Mouse (Mus musculus) limb, embryonic 10.5 days (tissue): ENCODE data around the gene Pla1a. TPM values are rescaled to one million over a fixed set of nuclear protein-coding genes. Genes with fewer than 3 reads are reported as not detected.
"Not testable (repeated sequence)": the region's sequence is repeated elsewhere in the genome, so short reads cannot be mapped to it uniquely, and the experiment has no call there.

ENCODE experiments used
- DNase-seq: peaks from one replicate; pipeline ENCODE4 v3.0.0-alpha.2; 2017; ENCODE audit warnings: low spot score
- H3K27ac ChIP-seq: fragments of 300-500 bp; sonication (generic); 2 replicates; pipeline ENCODE4 v1.5.1; 2016; ENCODE audit warnings: mild to moderate bottlenecking
- H3K27me3 ChIP-seq: fragments of 300-500 bp; sonication (generic); 2 replicates; pipeline ENCODE4 v1.6.1; 2016; ENCODE audit warnings: low read depth, mild to moderate bottlenecking; ENCODE audit not compliant: poor library complexity, severe bottlenecking
- H3K36me3 ChIP-seq: fragments of 300-500 bp; sonication (generic); 2 replicates; pipeline ENCODE4 v1.6.1; 2016; ENCODE audit warnings: mild to moderate bottlenecking, moderate library complexity
- H3K4me1 ChIP-seq: fragments of 300-500 bp; sonication (generic); 2 replicates; pipeline ENCODE4 v1.6.1; 2016
- H3K4me3 ChIP-seq: fragments of 300-500 bp; sonication (generic); 2 replicates; pipeline ENCODE4 v1.5.1; 2016; ENCODE audit warnings: mild to moderate bottlenecking, moderate library complexity
- H3K9me3 ChIP-seq: fragments of 300-500 bp; sonication (generic); replicated peaks from 2 replicates; pipeline ENCODE4 v1.6.1; 2016; ENCODE audit warnings: mild to moderate bottlenecking
- WGBS: fragments of 180-500 bp; shearing (Covaris S2); methylation state at CpG from one replicate; pipeline ENCODE4 v1.1.7; 2016; 5-methylcytosine and 5-hydroxymethylcytosine counted together
- polyA plus RNA-seq: library from polyadenylated mRNA; unstranded; fragments of >200 nt; fragmentation: Nextera tagmentation; extraction: Ambion mirVana; gene quantifications from 2 replicates; pipeline ENCODE4 v1.2.1, GENCODE M21; 2016

Pla1a gene
- polyA plus RNA-seq, 1 experiment from 2014 or later: 0.11 TPM

GRCm38 (mm10) chr16:38454533-38455254 lies 21.7 kb upstream of the Pla1a start:
- no peak for DNase-seq
- peaks cover 19% of the 10 kb centered on the region for H3K4me1 ChIP-seq
- no peaks in the 10 kb centered on the region for H3K9me3 ChIP-seq
- H3K27me3 ChIP-seq: no peaks in the 10 kb centered on the region
- H3K4me3 ChIP-seq: no peak overlapping the region
- peaks cover 11% of the 10 kb centered on the region for H3K36me3 ChIP-seq
- no peak overlapping the region for H3K27ac ChIP-seq
- WGBS: 82% methylated on average over 11 of the region's 11 CpGs

DNA sequence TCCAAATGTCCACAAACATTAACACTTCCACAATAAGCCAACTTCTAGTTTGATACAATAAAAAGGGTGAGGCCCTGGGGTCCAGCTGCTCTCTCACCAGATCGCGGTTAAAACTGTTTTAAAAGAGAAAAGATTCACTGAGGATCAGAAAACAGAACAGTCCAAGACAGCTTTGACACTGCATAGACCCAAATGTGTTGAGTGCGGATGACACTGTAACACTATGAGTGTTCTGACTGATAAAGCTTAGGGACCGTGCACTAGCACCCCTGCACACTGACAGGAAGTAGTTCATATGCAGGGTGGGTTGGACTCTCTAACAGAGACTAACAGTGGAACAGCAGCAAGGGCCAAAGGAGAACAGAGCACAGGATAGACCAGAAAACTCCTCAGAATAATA lies 21.0 kb upstream of the Pla1a start:
- DNase-seq: no peak
- Histone ChIP-seq H3K4me1 (peaks cover 19% of the 10 kb centered on the region), H3K36me3 (peaks cover 19% of the 10 kb centered on the region), H3K27me3 (no peaks in the 10 kb centered on the region), H3K9me3 (no peaks in the 10 kb centered on the region), H3K27ac (no peak overlapping the region), H3K4me3 (no peak overlapping the region)
- WGBS: 95% methylated on average over 4 of the region's 4 CpGs

DNA sequence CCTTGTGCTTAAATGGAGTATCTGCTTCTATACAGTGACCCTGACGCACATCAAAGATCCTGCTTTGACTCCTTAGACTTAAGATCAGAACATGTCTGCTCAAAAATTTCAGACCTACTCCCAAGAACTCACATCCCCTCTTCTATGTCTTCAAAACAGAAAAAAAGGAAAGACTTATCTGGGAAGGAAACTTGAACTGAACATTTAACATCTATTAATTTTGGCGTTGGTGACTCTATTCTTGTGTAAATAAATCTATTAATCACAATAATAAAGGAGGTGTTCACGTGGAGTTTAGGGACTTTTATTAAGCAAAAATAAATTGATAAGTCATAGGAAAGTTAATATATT lies 20.2 kb upstream of the Pla1a start:
- peaks cover 27% of the 10 kb centered on the region for H3K36me3 ChIP-seq
- H3K27me3 ChIP-seq: no peaks in the 10 kb centered on the region
- WGBS: 36% methylated on average over 3 of the region's 3 CpGs
- peaks cover 19% of the 10 kb centered on the region for H3K4me1 ChIP-seq
- peak overlapping the region; percentile 98 for H3K27ac ChIP-seq
- no peaks in the 10 kb centered on the region for H3K9me3 ChIP-seq
- H3K4me3 ChIP-seq: peak overlapping the region; percentile 86
- no peak for DNase-seq

GRCm38 (mm10) chr16:38452442-38453202 lies 19.7 kb upstream of the Pla1a start, which contains the start of gene Adprh:
Adprh (minus strand) TSS chr16:38452703.
- H3K4me3 ChIP-seq: peak within 1 kb of the TSS; percentile 86
- H3K36me3 ChIP-seq: peaks cover 32% of the 10 kb centered on the region
- H3K27me3 ChIP-seq: no peaks in the 10 kb centered on the region
- under 1% methylated on average over 59 of the region's 61 CpGs for WGBS
- H3K9me3 ChIP-seq: no peaks in the 10 kb centered on the region
- peak within 1 kb of the TSS; percentile 98 for H3K27ac ChIP-seq
- peak; percentile 92 for DNase-seq
- peaks cover 19% of the 10 kb centered on the region for H3K4me1 ChIP-seq

DNA sequence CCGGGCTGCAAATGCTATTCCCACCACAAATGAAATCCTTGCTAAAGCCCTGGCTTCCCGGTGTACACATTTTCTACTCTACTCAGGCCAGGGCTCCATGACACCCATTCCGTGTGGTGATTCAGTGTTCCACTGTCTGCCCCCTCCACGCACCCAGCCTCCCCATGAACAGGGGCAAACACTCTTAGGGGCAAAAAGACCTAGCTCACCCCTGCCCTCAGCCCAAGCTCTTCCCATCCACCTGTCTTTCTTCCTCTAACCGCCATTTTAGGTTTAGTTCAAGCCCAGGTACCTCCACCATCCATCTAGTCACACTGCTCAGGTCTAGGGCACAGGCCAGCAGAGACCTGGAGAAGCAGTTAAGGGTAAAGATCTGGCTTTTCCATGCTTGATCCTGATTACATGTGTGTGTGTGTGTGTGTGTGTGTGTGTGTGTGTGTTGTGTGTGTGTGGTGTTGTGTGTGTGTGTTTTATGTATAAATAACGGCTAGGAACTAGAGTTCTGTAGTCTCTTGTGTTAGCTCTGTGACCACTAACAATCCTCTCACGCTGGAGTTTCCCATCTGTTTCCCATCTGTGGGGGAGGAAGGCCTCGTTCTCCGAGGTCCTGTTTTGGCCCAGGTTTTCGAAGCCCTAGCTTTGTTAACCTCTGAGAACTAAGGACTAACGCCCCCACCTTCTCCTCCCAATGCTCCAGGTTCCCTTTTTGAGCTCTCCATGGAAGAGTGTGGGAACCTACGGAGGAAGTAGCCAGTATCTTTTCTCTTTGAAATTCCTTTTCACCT lies 18.7 kb upstream of the Pla1a start:
- Histone ChIP-seq H3K36me3 (peaks cover 42% of the 10 kb centered on the region), H3K9me3 (no peaks in the 10 kb centered on the region), H3K27me3 (no peaks in the 10 kb centered on the region), H3K4me3 (peak overlapping the region; percentile 86), H3K27ac (peak overlapping the region; percentile 98), H3K4me1 (peaks cover 13% of the 10 kb centered on the region)
- peak; percentile 51 for DNase-seq
- WGBS: 42% methylated on average over 12 of the region's 12 CpGs

DNA sequence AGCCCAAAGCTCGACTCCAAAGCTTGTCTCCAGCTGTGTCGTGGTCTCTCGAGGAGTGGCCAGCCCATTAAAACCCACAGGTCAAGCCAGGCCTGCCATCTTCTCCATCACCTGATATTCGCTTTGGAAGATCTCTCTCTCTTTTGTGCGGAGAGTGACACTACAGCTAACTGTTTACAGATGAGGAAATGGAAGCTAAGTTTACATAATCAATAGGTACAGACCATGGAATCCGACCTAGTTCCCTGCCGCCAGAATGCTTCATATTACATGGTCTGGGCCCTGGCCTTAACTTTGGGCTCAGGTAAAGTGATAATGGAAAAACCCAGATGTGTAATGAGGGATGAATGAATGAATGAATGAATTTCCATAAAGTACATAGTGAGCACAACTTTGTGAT lies 17.8 kb upstream of the Pla1a start:
- Histone ChIP-seq H3K9me3 (no peaks in the 10 kb centered on the region), H3K4me3 (no peak overlapping the region), H3K27me3 (no peaks in the 10 kb centered on the region), H3K27ac (no peak overlapping the region), H3K4me1 (peaks cover 12% of the 10 kb centered on the region), H3K36me3 (peaks cover 51% of the 10 kb centered on the region)
- no peak for DNase-seq
- 96% methylated on average over 7 of the region's 7 CpGs for WGBS

GRCm38 (mm10) chr16:38448458-38448857 lies 15.5 kb upstream of the Pla1a start:
- H3K4me3 ChIP-seq: no peak overlapping the region
- H3K36me3 ChIP-seq: peaks cover 74% of the 10 kb centered on the region
- peaks cover 12% of the 10 kb centered on the region for H3K4me1 ChIP-seq
- H3K27me3 ChIP-seq: no peaks in the 10 kb centered on the region
- DNase-seq: no peak
- 86% methylated on average over 12 of the region's 12 CpGs for WGBS
- H3K27ac ChIP-seq: no peak overlapping the region
- H3K9me3 ChIP-seq: no peaks in the 10 kb centered on the region

DNA sequence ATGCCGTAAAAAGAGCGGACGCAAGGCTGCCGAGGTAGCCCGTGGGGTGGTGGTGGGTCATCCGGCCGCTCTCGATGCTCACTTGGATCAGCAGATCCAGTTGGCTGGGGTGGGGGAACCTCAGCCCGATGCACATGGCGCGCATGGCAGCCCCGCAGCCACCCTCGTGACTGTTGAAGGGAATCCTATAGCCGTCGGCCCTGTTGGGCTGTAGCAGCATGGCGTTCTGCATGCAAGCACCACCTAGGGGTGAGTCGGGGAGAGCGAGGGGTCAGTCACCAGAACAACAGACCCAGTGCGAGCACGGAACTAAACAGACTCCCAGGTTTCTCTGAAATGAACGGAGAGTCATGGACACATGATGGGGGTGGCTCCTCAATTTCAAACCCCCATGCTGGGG lies 14.4 kb upstream of the Pla1a start:
- Histone ChIP-seq H3K27me3 (no peaks in the 10 kb centered on the region), H3K4me3 (no peak overlapping the region), H3K36me3 (peaks cover 83% of the 10 kb centered on the region), H3K27ac (no peak overlapping the region), H3K9me3 (no peaks in the 10 kb centered on the region), H3K4me1 (peaks cover 12% of the 10 kb centered on the region)
- 92% methylated on average over 21 of the region's 21 CpGs for WGBS
- DNase-seq: no peak

GRCm38 (mm10) chr16:38446141-38446540 lies 13.2 kb upstream of the Pla1a start:
- H3K27me3 ChIP-seq, H3K4me3 ChIP-seq, H3K27ac ChIP-seq, H3K4me1 ChIP-seq, H3K9me3 ChIP-seq, DNase-seq: not testable (repeated sequence)
- peaks cover 86% of the 10 kb centered on the region for H3K36me3 ChIP-seq
- WGBS: 96% methylated on average over 2 of the region's 2 CpGs

GRCm38 (mm10) chr16:38445576-38445975 lies 12.6 kb upstream of the Pla1a start:
- H3K27ac ChIP-seq: no peak overlapping the region
- no peak for DNase-seq
- no peaks in the 10 kb centered on the region for H3K4me1 ChIP-seq
- no peak overlapping the region for H3K4me3 ChIP-seq
- WGBS: 95% methylated on average over 20 of the region's 20 CpGs
- H3K27me3 ChIP-seq: no peaks in the 10 kb centered on the region
- H3K36me3 ChIP-seq: peaks cover 83% of the 10 kb centered on the region
- no peaks in the 10 kb centered on the region for H3K9me3 ChIP-seq

- Histone ChIP-seq H3K27me3 (no peaks in the 10 kb centered on the region), H3K9me3 (no peaks in the 10 kb centered on the region), H3K4me3 (no peak overlapping the region), H3K36me3 (peaks cover 78% of the 10 kb centered on the region), H3K27ac (no peak overlapping the region), H3K4me1 (no peaks in the 10 kb centered on the region)
- 84% methylated on average over 1 of the region's 1 CpGs for WGBS
- DNase-seq: no peak
These were observed 12.1 kb upstream of the Pla1a start for GRCm38 (mm10) chr16:38445046-38445445.

GRCm38 (mm10) chr16:38443721-38444464 lies 10.9 kb upstream of the Pla1a start:
- 95% methylated on average over 7 of the region's 7 CpGs for WGBS

More at GRCm38 (mm10) chr16:38443721-38444464, 10.9 kb upstream of the Pla1a start:
- H3K27me3 ChIP-seq: no peaks in the 10 kb centered on the region
- DNase-seq: no peak
- H3K36me3 ChIP-seq: peaks cover 67% of the 10 kb centered on the region
- no peaks in the 10 kb centered on the region for H3K9me3 ChIP-seq
- H3K27ac ChIP-seq: no peak overlapping the region
- H3K4me3 ChIP-seq: no peak overlapping the region
- H3K4me1 ChIP-seq: no peaks in the 10 kb centered on the region
